Mouse (Mus musculus) T-helper 17 cell (primary cell): ENCODE results near the gene Serpina1a.
"Not testable (repeated sequence)": the region's sequence is repeated elsewhere in the genome, so short reads cannot be mapped to it uniquely, and the experiment has no call there.

Experiments used
- in situ Hi-C, 2 experiments: fragments of 300-600 bp; cut with MboI, MseI; formaldehyde crosslinking; loops; 1 replicate in 1 of 2; 2 replicates in 1 of 2; pipeline ENCODE4 v1.15.1; 2025; ENCODE audit warnings: high pct_unique_total_duplicates in 2 of 2

The Serpina1a gene

GRCm38 (mm10) chr12:103863101-103863974, at the start of gene Serpina1a:
Serpina1a (minus strand) TSS chr12:103863562.
- in situ Hi-C loops = loop anchor here (5.0 kb wide), 1 partner anchor 91 kb away; the partner anchor contains the start of gene Serpina1d (in 2 of the 2)

GRCm38 (mm10) chr12:103909181-103909580, 45.8 kb upstream of the Serpina1a start:
- in situ Hi-C loops = not testable (repeated sequence)

DNA sequence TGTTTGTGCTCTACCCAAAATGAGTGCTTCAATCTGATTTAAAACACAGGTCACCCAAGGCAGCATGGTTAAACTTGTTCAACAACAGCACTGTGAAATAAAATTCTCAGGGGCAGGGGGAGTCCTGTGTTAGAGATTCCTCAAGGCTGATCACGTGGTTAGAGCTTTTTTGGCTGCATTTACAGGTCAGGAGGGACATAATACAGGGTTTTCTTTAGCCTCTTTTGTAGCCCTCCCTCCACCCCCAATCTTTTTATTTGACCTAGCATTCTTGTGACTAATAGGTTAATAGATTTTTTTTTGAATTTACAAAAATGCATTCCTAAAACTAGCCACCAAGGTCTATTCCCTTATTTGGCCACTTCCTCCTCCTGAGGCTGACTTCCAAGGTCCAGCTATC, 44.4 kb upstream of the Serpina1a start:
- in situ Hi-C loops = not testable (repeated sequence)

DNA sequence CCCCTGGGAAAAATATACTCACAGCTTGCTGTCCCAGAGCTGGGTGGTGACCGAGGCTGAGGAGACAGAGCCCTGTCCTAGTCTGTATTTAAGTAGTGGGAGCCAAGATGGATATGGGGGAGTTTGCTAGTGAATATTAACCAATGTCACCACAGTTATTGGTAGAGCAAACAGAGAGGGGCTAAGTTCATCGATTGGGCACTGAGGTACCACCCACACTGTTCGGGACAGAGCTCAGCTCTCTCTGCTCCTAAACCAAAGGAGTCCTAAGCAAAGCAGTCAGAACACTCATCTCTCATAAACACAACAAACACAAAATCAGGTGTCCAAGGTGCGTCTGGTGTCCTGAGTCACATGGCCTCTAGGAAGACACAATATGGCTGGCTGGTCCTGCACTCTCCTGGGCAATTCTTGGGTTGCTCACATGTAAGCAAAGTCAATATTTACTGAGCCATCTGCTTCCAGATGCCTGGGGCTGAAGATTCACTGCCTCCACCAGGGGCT, 41.5 kb upstream of the Serpina1a start, which contains the start of gene Serpina1c:
Gene Serpina1c (minus strand): TSS at position 51 of the 504 bp plus-strand sequence.
- in situ Hi-C loops = loop anchor here in 1 of 2 experiments (5.0 kb wide), 1 partner anchor 52 kb away; the partner anchor contains the start of gene Serpina1e

- in situ Hi-C loops = loop anchor here in 1 of 2 experiments (5.0 kb wide), 1 partner anchor 55 kb away; the partner anchor contains the start of gene Serpina1e
Measured at GRCm38 (mm10) chr12:103901929-103902328, 38.6 kb upstream of the Serpina1a start.

DNA sequence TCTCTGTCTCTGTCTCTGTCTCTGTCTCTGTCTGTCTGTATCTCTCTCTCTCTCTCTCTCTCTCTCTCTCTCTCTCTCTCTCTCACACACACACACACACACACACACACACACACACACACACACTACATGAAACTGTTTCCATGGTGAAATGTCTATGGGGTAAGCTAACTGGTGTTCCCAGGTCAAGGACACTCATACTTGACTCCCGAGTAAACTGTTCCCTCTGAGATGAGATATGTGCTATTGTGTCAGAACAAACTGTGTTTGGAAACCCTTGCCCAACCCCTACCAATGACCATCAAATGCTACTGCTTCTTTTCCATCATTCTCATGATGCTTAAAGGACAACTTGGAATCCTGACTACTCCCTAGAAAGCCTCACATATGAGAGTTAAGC, 3.5 kb upstream of the Serpina1a start:
- in situ Hi-C loops = not testable (repeated sequence)

- in situ Hi-C loops = loop anchor here (5.0 kb wide), 1 partner anchor 89 kb away; the partner anchor contains the start of gene Serpina1d (in 2 of the 2)
Measured at GRCm38 (mm10) chr12:103860976-103861375, 2.4 kb downstream of the Serpina1a start.

- in situ Hi-C loops = loop anchor here (5.0 kb wide), 1 partner anchor 88 kb away; the partner anchor contains the start of gene Serpina1d (in 2 of the 2)
Measured at GRCm38 (mm10) chr12:103860571-103860970, 2.8 kb downstream of the Serpina1a start.

- in situ Hi-C loops = loop anchor here (5.0 kb wide), 2 partner anchors 38 to 93 kb away; no protein-coding TSS in a partner anchor
Measured at GRCm38 (mm10) chr12:103859584-103859983, 3.8 kb downstream of the Serpina1a start.

- in situ Hi-C loops = not testable (repeated sequence)
Measured at GRCm38 (mm10) chr12:103853032-103853431, 10.3 kb downstream of the Serpina1a start.

DNA sequence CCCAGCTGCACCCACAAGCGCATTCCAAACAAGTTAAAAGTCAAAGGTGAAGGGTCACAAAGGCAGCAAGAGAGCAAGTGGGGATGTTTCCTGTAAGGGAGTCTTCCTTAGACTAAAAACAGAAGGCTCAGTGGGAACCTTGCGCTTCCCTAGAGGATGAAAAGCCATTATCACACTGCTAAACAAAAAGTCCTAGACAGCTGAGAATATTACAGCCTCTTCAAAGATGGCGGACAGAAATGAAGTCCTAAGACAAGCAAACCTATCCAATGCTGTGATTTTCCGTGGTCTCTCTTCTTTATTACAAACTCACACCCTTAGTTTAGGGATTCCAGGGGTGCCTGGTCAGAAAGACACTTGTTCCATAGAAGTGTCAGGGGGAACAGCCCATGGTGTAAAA, 33.1 kb downstream of the Serpina1a start, which contains the start of gene Serpina1b:
Gene Serpina1b (minus strand): TSS at position 101 of the 400 bp plus-strand sequence.
- in situ Hi-C loops = not testable (repeated sequence)

DNA sequence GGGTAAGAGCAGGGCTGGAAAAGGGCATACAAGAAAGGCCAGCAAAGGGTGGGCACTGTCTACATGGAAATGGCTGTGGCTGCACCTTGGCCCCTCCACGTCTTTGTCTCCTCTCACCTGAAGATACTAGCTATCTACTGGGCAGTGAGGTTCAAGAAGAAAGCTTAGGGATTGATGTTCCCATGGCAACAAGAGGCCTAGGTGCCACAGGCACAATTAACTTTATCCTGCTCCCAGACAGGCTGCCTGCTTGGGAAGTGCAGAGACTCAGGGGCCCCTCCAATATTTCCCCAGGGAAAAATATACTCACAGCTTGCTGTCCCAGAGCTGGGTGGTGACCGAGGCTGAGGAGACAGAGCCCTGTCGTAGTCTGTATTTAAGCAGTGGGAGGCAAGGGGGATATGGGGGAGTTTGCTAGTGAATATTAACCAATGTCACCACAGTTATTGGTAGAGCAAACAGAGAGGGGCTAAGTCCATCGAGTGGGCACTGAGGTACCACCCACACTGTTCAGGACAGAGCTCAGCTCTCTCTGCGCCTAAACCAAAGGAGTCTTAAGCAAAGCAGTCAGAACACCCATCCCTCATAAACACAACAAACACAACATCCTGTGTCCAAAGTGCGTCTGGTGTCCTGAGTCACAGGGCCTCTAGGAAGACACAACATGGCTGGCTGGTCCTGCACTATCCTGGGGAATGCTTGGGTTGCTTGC, 35.5 kb downstream of the Serpina1a start:
- in situ Hi-C loops = not testable (repeated sequence)

DNA sequence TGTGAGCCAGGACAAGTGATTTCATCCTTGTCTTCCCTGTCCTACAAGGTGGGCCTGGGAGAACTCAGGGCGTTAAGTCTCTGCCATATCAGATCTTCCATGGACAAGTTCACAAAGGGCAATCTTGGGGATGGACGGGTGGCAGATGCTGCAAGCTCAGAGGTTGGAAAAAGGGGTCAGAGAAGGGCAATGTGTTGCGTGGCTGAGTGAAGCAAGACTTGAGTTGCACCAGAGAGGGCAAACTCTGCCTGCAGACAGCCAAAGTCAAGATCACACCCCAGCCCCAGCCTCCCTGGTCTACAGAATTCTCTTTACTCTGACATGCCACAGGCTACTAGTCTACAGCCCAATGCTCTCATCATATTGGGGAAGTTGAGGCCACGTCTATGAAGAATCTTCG, 39.5 kb downstream of the Serpina1a start:
- in situ Hi-C loops = not testable (repeated sequence)
